Mouse (Mus musculus): Measurements from ENCODE around the gene Yy1.

DNA sequence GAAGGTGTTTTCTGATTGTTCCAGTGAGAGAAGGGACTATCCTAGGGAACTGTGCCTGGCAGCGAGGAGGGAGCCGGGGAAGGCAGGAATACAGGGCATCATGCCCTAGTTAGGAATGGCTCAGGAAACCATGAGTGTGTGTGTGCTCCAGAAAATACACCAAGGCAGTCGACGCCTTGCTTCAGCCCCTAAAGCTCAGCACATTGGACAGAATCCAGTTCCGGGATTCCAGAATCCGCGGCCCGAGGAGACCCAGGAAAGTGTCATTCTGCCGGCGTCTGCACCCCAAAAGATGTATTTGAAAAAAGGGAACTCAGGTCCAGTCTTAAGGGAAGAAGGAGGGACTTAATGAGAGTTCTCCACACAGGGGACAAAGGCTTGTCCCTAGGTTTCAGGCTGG lies 26.5 kb upstream of the Yy1 start:
- TF ChIP-seq MYOG (IDR thresholded peaks at IDR 0.05; ENCODE audit: control insufficient read depth in 1 of 3, insufficient read depth in 1 of 3, insufficient read length in 2 of 3, low read depth in 2 of 3) (no peak), MAX (IDR thresholded peaks at IDR 0.05; ENCODE audit: low read depth) (no peak), POLR2A (IDR thresholded peaks at IDR 0.05; ENCODE audit: insufficient read length, low read depth) (no peak), TCF12 (IDR thresholded peaks at IDR 0.05; ENCODE audit: insufficient read depth, poor library complexity, severe bottlenecking) (no peak)
